Mouse (Mus musculus) G1E (cell line): Measurements from ENCODE around the gene Slc10a6.

Experiments used
- CTCF ChIP-seq: IDR thresholded peaks from 2 replicates; pipeline ENCODE4 v1.5.1; 2012; ENCODE audit warnings: low read depth, low read length, inconsistent platforms, mixed read lengths
- GATA1 ChIP-seq: IDR thresholded peaks from 2 replicates; pipeline ENCODE4 v1.6.1; 2012; ENCODE audit warnings: borderline replicate concordance, low read length, inconsistent platforms, mixed read lengths

DNA sequence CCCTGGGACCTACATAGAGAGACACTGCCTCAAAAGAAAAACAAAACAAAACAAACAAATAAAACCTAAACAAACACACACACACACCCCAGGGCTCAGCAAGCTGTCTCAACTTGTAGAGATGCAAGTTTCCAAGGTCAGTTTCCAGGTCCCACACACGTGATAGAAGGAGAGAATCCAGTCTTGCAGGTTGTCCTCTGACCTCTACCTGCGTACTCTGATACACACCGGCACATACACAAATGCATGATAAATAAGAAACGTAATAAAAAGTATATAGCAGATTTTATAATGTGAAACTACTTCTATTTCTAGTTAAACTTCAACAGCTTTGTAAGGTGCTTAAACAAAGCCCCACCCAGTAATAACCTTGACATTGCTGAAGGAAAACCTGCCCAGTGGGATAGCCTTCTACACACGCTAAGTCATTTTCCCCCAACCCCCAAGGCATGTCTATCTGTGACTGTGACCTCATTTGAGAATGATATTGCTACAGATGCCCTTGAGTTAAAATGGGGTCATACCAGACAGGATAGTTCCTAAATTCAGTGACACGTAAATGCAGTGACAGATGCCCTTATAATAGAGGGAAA is 47.2 kb upstream of the Slc10a6 start:
- no peak for TF ChIP-seq CTCF
- TF ChIP-seq GATA1, result no peak
